Mouse (Mus musculus): ENCODE data around the gene Gm44973. TPM values are rescaled to one million over a fixed set of nuclear protein-coding genes. Genes with fewer than 3 reads are reported as not detected.
"Not testable (repeated sequence)": the region's sequence is repeated elsewhere in the genome, so short reads cannot be mapped to it uniquely, and the experiment has no call there.

The Gm44973 gene
- polyA plus RNA-seq, 1 experiment from 2014 or later, result 0.36 TPM

DNA sequence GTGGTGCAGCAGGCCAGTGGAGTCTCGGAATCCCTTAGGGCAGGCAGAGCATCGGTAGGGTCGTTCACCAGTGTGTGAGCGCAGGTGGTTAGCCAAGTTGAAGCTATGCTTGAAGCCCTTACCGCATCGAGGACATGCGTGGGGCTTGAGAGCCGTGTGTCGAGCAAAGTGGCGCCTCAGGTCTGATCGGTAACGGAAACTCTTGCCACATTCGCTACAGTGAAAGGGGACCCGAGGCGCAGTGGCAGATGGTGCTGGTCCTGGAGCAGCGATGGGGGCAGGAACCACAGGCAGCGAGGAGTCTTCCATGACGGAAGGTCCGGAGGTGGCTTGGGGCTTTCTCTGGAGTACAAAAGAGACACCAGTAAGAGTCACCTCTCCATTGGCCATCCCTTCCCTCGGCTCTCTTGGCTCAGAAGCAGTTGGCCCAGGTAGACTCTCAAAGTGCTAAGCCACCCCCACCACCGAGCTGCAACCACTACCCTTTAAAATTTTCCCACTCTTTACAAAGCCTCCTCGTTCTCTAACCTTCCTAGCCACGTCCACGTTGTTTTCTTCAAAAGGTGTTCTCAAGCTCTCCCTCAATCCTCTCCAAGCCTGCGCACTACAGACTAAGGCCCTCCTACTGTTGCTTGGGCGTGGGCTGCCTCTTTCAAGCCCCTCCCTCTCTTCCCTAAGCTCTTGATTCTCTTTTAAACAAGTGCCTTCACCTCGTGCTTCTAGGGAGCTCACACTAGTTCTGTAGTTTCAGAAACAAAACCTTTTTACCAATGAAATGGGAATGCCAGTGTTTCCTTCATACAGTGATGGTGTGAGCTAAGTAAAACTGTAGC, 2.4 kb upstream of the Gm44973 start:
- H3K4me3 ChIP-seq (ENCODE audit: low read depth, low read length), result no peak overlapping the region
- no peak overlapping the region for H3K27ac ChIP-seq (ENCODE audit: low read depth, low read length)
- H3K9ac ChIP-seq (ENCODE audit: low read length), result no peak overlapping the region
- peaks cover 7% of the 10 kb centered on the region; the same call in 1 of the 2 replicates for H3K4me1 ChIP-seq (ENCODE audit: control insufficient read depth, insufficient read depth, low read length)
- peaks cover 34% of the 10 kb centered on the region for H3K36me3 ChIP-seq (ENCODE audit: control insufficient read depth, insufficient read depth, low read length)
- no peaks in the 10 kb centered on the region for H3K27me3 ChIP-seq (ENCODE audit: control insufficient read depth, insufficient read depth, low read length)
- no peak overlapping the region for H3K4me2 ChIP-seq (ENCODE audit: low read depth)
- 91% methylated on average over 27 of the region's 27 CpGs for WGBS
- DNase-seq (ENCODE audit: low spot score) (no peak), ATAC-seq (ENCODE audit: insufficient read depth, low FRiP score, low TSS enrichment) (no peak)
- no peaks in the 10 kb centered on the region for H3K9me3 ChIP-seq (ENCODE audit: control insufficient read depth, low read length)

- Histone ChIP-seq H3K9ac (ENCODE audit: low read length) (peak within 1 kb of the TSS; percentile 77), H3K9me3 (ENCODE audit: control insufficient read depth, low read length) (no peaks in the 10 kb centered on the region), H3K27me3 (ENCODE audit: control insufficient read depth, insufficient read depth, low read length) (no peaks in the 10 kb centered on the region), H3K27ac (ENCODE audit: low read depth, low read length) (peak within 1 kb of the TSS; percentile 92), H3K36me3 (ENCODE audit: control insufficient read depth, insufficient read depth, low read length) (peaks cover 21% of the 10 kb centered on the region), H3K4me2 (ENCODE audit: low read depth) (peak within 1 kb of the TSS; percentile 57), H3K4me1 (ENCODE audit: control insufficient read depth, insufficient read depth, low read length) (peaks cover 7% of the 10 kb centered on the region; the same call in 1 of the 2 replicates), H3K4me3 (ENCODE audit: low read depth, low read length) (peak within 1 kb of the TSS; percentile 46)
- WGBS, result 0% methylated on average over 42 of the region's 42 CpGs
- ATAC-seq (ENCODE audit: insufficient read depth, low FRiP score, low TSS enrichment) (peak; percentile 81), DNase-seq (ENCODE audit: low spot score) (peak; percentile 97)
Observed at GRCm38 (mm10) chr7:5014251-5015117, 812 bp upstream of the Gm44973 start, which contains the start of the genes Zfp524 and Fiz1. Gene Zfp524 (plus strand): TSS chr7:5014415. Gene Fiz1 (minus strand): TSS chr7:5014697.

GRCm38 (mm10) chr7:5016057-5016456, 761 bp downstream of the Gm44973 start:
- no peak for DNase-seq (ENCODE audit: low spot score)
- no peak for ATAC-seq (ENCODE audit: insufficient read depth, low FRiP score, low TSS enrichment)
- peaks cover 8% of the 10 kb centered on the region for H3K4me1 ChIP-seq (ENCODE audit: control insufficient read depth, insufficient read depth, low read length)
- H3K27ac ChIP-seq (ENCODE audit: low read depth, low read length), result peak overlapping the region; percentile 92; the same call in 1 of the 2 replicates
- peak overlapping the region; percentile 77; the same call in 1 of the 2 replicates for H3K9ac ChIP-seq (ENCODE audit: low read length)
- H3K4me2 ChIP-seq (ENCODE audit: low read depth), result peak overlapping the region; percentile 57
- peaks cover 13% of the 10 kb centered on the region for H3K36me3 ChIP-seq (ENCODE audit: control insufficient read depth, insufficient read depth, low read length)
- 61% methylated on average over 3 of the region's 3 CpGs for WGBS
- H3K4me3 ChIP-seq (ENCODE audit: low read depth, low read length), result peak overlapping the region; percentile 46
- H3K9me3 ChIP-seq (ENCODE audit: control insufficient read depth, low read length), result no peaks in the 10 kb centered on the region
- H3K27me3 ChIP-seq (ENCODE audit: control insufficient read depth, insufficient read depth, low read length), result no peaks in the 10 kb centered on the region

- Histone ChIP-seq H3K27me3 (ENCODE audit: control insufficient read depth, insufficient read depth, low read length) (no peaks in the 10 kb centered on the region), H3K4me3 (ENCODE audit: low read depth, low read length) (no peak overlapping the region), H3K36me3 (ENCODE audit: control insufficient read depth, insufficient read depth, low read length) (peaks cover 8% of the 10 kb centered on the region), H3K9me3 (ENCODE audit: control insufficient read depth, low read length) (no peaks in the 10 kb centered on the region), H3K27ac (ENCODE audit: low read depth, low read length) (no peak overlapping the region), H3K4me2 (ENCODE audit: low read depth) (no peak overlapping the region), H3K4me1 (ENCODE audit: control insufficient read depth, insufficient read depth, low read length) (peaks cover 10% of the 10 kb centered on the region), H3K9ac (ENCODE audit: low read length) (no peak overlapping the region)
- WGBS, result 88% methylated on average over 2 of the region's 2 CpGs
- ATAC-seq (ENCODE audit: insufficient read depth, low FRiP score, low TSS enrichment) (no peak), DNase-seq (ENCODE audit: low spot score) (no peak)
Observed at GRCm38 (mm10) chr7:5016920-5017319, 1.6 kb downstream of the Gm44973 start.

- no peak for DNase-seq (ENCODE audit: low spot score)
- no peaks in the 10 kb centered on the region for H3K27me3 ChIP-seq (ENCODE audit: control insufficient read depth, insufficient read depth, low read length)
- H3K4me3 ChIP-seq (ENCODE audit: low read depth, low read length), result no peak overlapping the region
- ATAC-seq (ENCODE audit: insufficient read depth, low FRiP score, low TSS enrichment), result no peak
- no peak overlapping the region for H3K4me2 ChIP-seq (ENCODE audit: low read depth)
- no peaks in the 10 kb centered on the region for H3K9me3 ChIP-seq (ENCODE audit: control insufficient read depth, low read length)
- H3K4me1 ChIP-seq (ENCODE audit: control insufficient read depth, insufficient read depth, low read length), result peaks cover 10% of the 10 kb centered on the region
- no peak overlapping the region for H3K27ac ChIP-seq (ENCODE audit: low read depth, low read length)
- 92% methylated on average over 16 of the region's 16 CpGs for WGBS
- H3K9ac ChIP-seq (ENCODE audit: low read length), result no peak overlapping the region
- peaks cover 6% of the 10 kb centered on the region for H3K36me3 ChIP-seq (ENCODE audit: control insufficient read depth, insufficient read depth, low read length)
Observed at GRCm38 (mm10) chr7:5017352-5017751, 2.1 kb downstream of the Gm44973 start.

GRCm38 (mm10) chr7:5017931-5018330, 2.6 kb downstream of the Gm44973 start:
- H3K27me3 ChIP-seq (ENCODE audit: control insufficient read depth, insufficient read depth, low read length), result no peaks in the 10 kb centered on the region
- 96% methylated on average over 21 of the region's 21 CpGs for WGBS
- DNase-seq (ENCODE audit: low spot score) (no peak), ATAC-seq (ENCODE audit: insufficient read depth, low FRiP score, low TSS enrichment) (no peak)
- no peak overlapping the region for H3K27ac ChIP-seq (ENCODE audit: low read depth, low read length)
- peaks cover 10% of the 10 kb centered on the region for H3K4me1 ChIP-seq (ENCODE audit: control insufficient read depth, insufficient read depth, low read length)
- peaks cover 2% of the 10 kb centered on the region; the same call in 1 of the 2 replicates for H3K36me3 ChIP-seq (ENCODE audit: control insufficient read depth, insufficient read depth, low read length)
- H3K4me3 ChIP-seq (ENCODE audit: low read depth, low read length), result no peak overlapping the region
- no peak overlapping the region for H3K9ac ChIP-seq (ENCODE audit: low read length)
- H3K9me3 ChIP-seq (ENCODE audit: control insufficient read depth, low read length), result no peaks in the 10 kb centered on the region
- no peak overlapping the region for H3K4me2 ChIP-seq (ENCODE audit: low read depth)

DNA sequence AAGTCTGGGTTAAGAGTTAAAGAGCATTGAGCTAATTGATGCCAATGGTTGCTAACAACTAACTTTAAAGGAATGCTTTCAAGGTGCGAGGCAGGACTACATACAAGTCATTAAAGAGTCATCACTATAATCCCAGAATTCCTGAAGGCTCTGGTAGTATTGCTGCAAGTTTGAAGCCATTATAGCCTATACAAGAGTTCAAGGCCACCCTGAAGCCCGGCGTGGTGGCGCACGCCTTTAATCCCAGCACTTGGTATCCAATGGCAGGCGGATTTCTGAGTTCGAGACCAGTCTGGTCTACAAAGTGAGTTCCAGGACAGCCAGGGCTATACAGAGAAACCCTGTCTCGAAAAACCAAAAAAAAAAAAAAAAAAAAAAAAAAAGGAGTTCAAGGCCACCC, 4.3 kb downstream of the Gm44973 start:
- WGBS, result 28% methylated on average over 8 of the region's 8 CpGs
- H3K36me3 ChIP-seq (ENCODE audit: control insufficient read depth, insufficient read depth, low read length); DNase-seq (ENCODE audit: low spot score); H3K27me3 ChIP-seq (ENCODE audit: control insufficient read depth, insufficient read depth, low read length); ATAC-seq (ENCODE audit: insufficient read depth, low FRiP score, low TSS enrichment); H3K9me3 ChIP-seq (ENCODE audit: control insufficient read depth, low read length); H3K4me1 ChIP-seq (ENCODE audit: control insufficient read depth, insufficient read depth, low read length): not testable (repeated sequence)
- Histone ChIP-seq H3K4me2 (ENCODE audit: low read depth) (peak overlapping the region; percentile 81), H3K4me3 (ENCODE audit: low read depth, low read length) (peak overlapping the region; percentile 82), H3K9ac (ENCODE audit: low read length) (peak overlapping the region; percentile 83), H3K27ac (ENCODE audit: low read depth, low read length) (peak overlapping the region; percentile 58; the same call in 1 of the 2 replicates)

DNA sequence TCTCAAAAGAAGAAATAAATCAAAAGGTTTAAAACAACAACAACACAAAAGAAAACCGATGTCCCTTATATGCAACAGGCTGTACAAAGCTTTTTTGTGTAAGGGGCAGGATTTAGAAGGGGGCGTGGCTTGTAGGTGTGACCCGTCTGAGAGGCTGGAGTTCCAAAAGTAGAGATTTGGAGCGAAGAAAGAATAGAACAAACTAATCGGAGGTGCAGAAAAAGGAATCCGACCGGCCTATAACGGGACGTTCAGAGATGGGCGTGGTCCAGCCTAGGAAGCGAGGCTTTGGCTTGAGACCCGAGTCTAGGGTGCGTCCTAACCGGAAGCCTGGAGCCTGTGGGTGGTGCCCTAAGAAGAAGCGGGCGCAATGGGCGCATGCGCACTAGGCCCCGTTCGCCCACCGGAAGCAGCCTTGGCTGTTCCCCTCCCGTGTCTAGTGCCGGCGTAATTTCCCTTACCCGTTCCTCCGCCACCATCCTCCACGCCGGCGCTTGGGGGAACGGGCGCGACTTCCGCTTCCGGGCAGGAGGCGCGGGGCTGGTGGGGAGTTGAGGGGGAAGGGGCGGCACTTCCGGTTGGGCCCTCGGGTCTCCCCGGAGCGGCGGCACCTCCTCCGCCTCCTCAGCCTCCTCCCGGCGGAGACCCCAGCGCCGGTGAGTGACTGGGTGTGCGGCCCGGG, 4.8 kb downstream of the Gm44973 start, which contains the start of the genes Zfp865 and Ccdc106:
Zfp865 (plus strand) TSS at position 377 of the 682 bp plus-strand sequence.
Ccdc106 (plus strand) TSS at position 554 of the 682 bp plus-strand sequence.
- Histone ChIP-seq H3K4me1 (ENCODE audit: control insufficient read depth, insufficient read depth, low read length) (peaks cover 7% of the 10 kb centered on the region), H3K36me3 (ENCODE audit: control insufficient read depth, insufficient read depth, low read length) (peaks cover 5% of the 10 kb centered on the region), H3K27me3 (ENCODE audit: control insufficient read depth, insufficient read depth, low read length) (no peaks in the 10 kb centered on the region), H3K4me2 (ENCODE audit: low read depth) (peak within 1 kb of the TSS; percentile 81), H3K9me3 (ENCODE audit: control insufficient read depth, low read length) (no peaks in the 10 kb centered on the region), H3K4me3 (ENCODE audit: low read depth, low read length) (peak within 1 kb of the TSS; percentile 82), H3K27ac (ENCODE audit: low read depth, low read length) (peak within 1 kb of the TSS; percentile 83), H3K9ac (ENCODE audit: low read length) (peak within 1 kb of the TSS; percentile 83)
- peak; percentile 89 for ATAC-seq (ENCODE audit: insufficient read depth, low FRiP score, low TSS enrichment)
- DNase-seq (ENCODE audit: low spot score), result peak; percentile 99
- WGBS, result 1% methylated on average over 48 of the region's 49 CpGs

Measured in neural tube, embryonic 11.5 days (tissue).